Mouse (Mus musculus): Measurements from ENCODE around the gene Btbd2. TPM values are rescaled to one million over a fixed set of nuclear protein-coding genes. Genes with fewer than 3 reads are reported as not detected.
A peak's percentile ranks its signal among the peaks of the same experiment; 100 is the strongest.

The Btbd2 gene
- total and polyA plus RNA-seq, 2 experiments from 2014 or later, result 36.7 to 92.2 TPM

DNA sequence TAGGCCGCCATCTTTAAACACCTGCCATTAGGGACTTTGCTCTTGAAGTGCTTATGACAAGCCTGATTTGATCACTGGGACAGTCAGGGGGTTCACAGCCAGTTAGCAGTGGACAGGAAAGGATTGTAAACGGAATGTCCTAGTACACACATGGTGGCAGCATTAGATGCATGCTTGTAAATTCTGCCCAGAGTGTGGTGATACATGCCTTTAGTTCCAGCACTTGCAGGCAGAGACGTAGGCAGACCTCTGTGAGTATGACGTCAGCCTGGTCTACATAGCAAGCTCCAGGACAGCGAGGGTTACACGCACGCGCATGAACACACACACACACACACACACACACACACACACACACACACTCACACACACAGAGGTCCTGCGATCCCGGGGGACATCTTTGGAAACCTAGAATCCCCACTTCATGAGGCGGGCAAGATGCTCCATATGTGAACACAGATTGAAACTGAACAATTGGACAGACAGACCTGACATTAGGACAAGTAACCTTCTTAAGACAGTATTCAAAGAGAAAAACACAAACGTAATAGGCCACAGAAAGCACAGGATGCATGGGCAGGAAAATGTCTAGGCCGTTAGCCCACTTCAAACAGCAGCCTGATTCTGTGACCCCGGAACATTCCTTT lies 1.4 kb upstream of the Btbd2 start:
- TF ChIP-seq CTCF (IDR thresholded peaks at IDR 0.05; ENCODE audit: low read depth) (no peak), EP300 (IDR thresholded peaks at IDR 0.05; ENCODE audit: low read depth) (no peak)
- ATAC-seq (ENCODE audit: insufficient read depth, low read depth) (no peak), DNase-seq (ENCODE audit: low spot score) (no peak)
- Histone ChIP-seq H3K9me3 (replicated peaks; ENCODE audit: control insufficient read depth, low read length) (no peaks in the 10 kb centered on the region), H3K4me2 (ENCODE audit: low read depth, low read length) (no peak overlapping the region), H3K27me3 (ENCODE audit: control insufficient read depth, insufficient read depth, low read length) (no peaks in the 10 kb centered on the region), H3K36me3 (replicated peaks; ENCODE audit: control insufficient read depth, insufficient read depth, low read length) (no peaks in the 10 kb centered on the region), H3K9ac (replicated peaks; ENCODE audit: low read depth, low read length) (no peak overlapping the region), H3K27ac (ENCODE audit: low read depth) (no peak overlapping the region), H3K4me1 (ENCODE audit: control insufficient read depth, insufficient read depth) (peaks cover 16% of the 10 kb centered on the region), H3K4me3 (ENCODE audit: low read depth, low read length) (no peak overlapping the region)
- 81% methylated on average over 14 of the region's 14 CpGs for WGBS

DNA sequence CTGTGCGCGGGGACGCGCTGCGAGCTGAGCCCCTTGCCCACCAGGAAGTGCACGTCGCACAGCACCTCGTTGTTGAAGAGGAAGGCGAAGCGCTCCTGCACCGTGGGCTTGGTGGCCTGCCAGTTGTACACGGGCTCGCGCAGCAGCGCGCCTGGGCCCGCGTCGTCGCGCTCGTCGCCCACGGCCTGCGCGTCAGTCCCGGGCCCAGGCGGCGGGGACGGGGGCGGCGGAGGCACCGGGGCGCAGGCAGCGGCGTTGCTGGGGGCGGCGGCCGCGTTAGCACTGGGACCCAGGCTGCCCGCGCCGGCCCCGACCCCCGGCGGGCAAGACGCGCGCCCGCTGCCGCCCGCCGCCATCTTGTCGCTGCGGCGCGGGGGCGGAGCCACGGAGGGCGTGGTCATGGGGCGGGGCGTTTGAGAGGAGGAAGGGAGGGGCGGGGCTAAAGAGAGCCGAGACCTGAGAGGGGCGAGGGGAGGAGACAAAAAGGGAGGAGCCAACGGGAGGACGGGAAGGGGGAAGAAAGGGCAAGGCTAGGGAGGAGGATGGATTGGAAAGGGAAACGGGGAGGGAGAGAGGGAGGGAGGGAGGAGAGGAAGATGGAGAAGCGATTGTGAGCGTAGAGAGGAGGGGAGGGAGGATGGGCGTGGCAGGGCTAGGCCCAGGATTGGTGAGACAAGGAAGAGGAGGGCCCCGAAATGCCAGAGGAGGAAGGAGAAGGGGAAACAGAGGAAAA lies 575 bp downstream of the Btbd2 start:
- TF ChIP-seq EP300 (IDR thresholded peaks at IDR 0.05; ENCODE audit: low read depth) (no peak), CTCF (IDR thresholded peaks at IDR 0.05; ENCODE audit: low read depth) (no peak)
- DNase-seq (ENCODE audit: low spot score) (peak; percentile 100), ATAC-seq (ENCODE audit: insufficient read depth, low read depth) (peak; percentile 88)
- Histone ChIP-seq H3K4me3 (ENCODE audit: low read depth, low read length) (peak overlapping the region; percentile 87), H3K36me3 (replicated peaks; ENCODE audit: control insufficient read depth, insufficient read depth, low read length) (peaks cover 6% of the 10 kb centered on the region; the same call in 1 of the 2 replicates), H3K9ac (replicated peaks; ENCODE audit: low read depth, low read length) (peak overlapping the region; percentile 92), H3K4me2 (ENCODE audit: low read depth, low read length) (peak overlapping the region; percentile 87), H3K4me1 (ENCODE audit: control insufficient read depth, insufficient read depth) (peaks cover 11% of the 10 kb centered on the region), H3K9me3 (replicated peaks; ENCODE audit: control insufficient read depth, low read length) (no peaks in the 10 kb centered on the region), H3K27ac (ENCODE audit: low read depth) (peak overlapping the region; percentile 72), H3K27me3 (ENCODE audit: control insufficient read depth, insufficient read depth, low read length) (no peaks in the 10 kb centered on the region)
- whole genome bisulfite sequencing, result 3% methylated on average over 52 of the region's 72 CpGs

GRCm38 (mm10) chr10:80655406-80656129 lies 1.3 kb downstream of the Btbd2 start:
- TF ChIP-seq EP300 (IDR thresholded peaks at IDR 0.05; ENCODE audit: low read depth) (no peak), CTCF (IDR thresholded peaks at IDR 0.05; ENCODE audit: low read depth) (no peak)
- Histone ChIP-seq H3K9ac (replicated peaks; ENCODE audit: low read depth, low read length) (peak overlapping the region; percentile 92), H3K36me3 (replicated peaks; ENCODE audit: control insufficient read depth, insufficient read depth, low read length) (peaks cover 6% of the 10 kb centered on the region; the same call in 1 of the 2 replicates), H3K9me3 (replicated peaks; ENCODE audit: control insufficient read depth, low read length) (no peaks in the 10 kb centered on the region), H3K4me1 (ENCODE audit: control insufficient read depth, insufficient read depth) (peaks cover 11% of the 10 kb centered on the region), H3K27me3 (ENCODE audit: control insufficient read depth, insufficient read depth, low read length) (no peaks in the 10 kb centered on the region), H3K27ac (ENCODE audit: low read depth) (peak overlapping the region; percentile 72), H3K4me2 (ENCODE audit: low read depth, low read length) (peak overlapping the region; percentile 87), H3K4me3 (ENCODE audit: low read depth, low read length) (peak overlapping the region; percentile 87)
- 7% methylated on average over 10 of the region's 12 CpGs for WGBS
- no peak for DNase-seq (ENCODE audit: low spot score)
- ATAC-seq (ENCODE audit: insufficient read depth, low read depth), result no peak; the same call in 1 of the 2 replicates

DNA sequence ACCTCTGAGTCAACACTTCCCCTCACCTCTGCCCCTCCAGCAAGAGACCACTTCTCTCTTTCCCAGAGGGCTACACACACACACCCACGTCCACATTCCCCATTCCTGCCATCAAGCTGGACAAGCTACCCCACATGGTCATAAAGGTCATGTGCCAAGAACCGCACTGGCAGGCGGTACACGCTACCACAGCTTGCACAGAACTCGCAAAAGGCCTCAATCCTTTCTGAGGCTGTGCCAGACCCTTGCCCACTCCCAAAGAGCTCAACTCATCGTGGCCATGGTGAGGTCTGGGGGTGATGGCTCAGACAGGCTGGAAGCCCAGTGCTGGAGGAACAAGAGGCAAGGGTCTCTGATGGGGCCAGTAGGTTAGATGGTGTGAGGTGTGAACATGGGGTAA lies 2.0 kb downstream of the Btbd2 start:
- ATAC-seq (ENCODE audit: insufficient read depth, low read depth) (no peak), DNase-seq (ENCODE audit: low spot score) (no peak)
- Histone ChIP-seq H3K9me3 (replicated peaks; ENCODE audit: control insufficient read depth, low read length) (no peaks in the 10 kb centered on the region), H3K4me2 (ENCODE audit: low read depth, low read length) (peak overlapping the region; percentile 87; the same call in 1 of the 2 replicates), H3K4me1 (ENCODE audit: control insufficient read depth, insufficient read depth) (peaks cover 11% of the 10 kb centered on the region), H3K27ac (ENCODE audit: low read depth) (no peak overlapping the region), H3K36me3 (replicated peaks; ENCODE audit: control insufficient read depth, insufficient read depth, low read length) (peaks cover 6% of the 10 kb centered on the region; the same call in 1 of the 2 replicates), H3K27me3 (ENCODE audit: control insufficient read depth, insufficient read depth, low read length) (no peaks in the 10 kb centered on the region), H3K9ac (replicated peaks; ENCODE audit: low read depth, low read length) (no peak overlapping the region), H3K4me3 (ENCODE audit: low read depth, low read length) (no peak overlapping the region)
- WGBS, result 87% methylated on average over 6 of the region's 6 CpGs
- TF ChIP-seq CTCF (IDR thresholded peaks at IDR 0.05; ENCODE audit: low read depth) (no peak), EP300 (IDR thresholded peaks at IDR 0.05; ENCODE audit: low read depth) (no peak)

DNA sequence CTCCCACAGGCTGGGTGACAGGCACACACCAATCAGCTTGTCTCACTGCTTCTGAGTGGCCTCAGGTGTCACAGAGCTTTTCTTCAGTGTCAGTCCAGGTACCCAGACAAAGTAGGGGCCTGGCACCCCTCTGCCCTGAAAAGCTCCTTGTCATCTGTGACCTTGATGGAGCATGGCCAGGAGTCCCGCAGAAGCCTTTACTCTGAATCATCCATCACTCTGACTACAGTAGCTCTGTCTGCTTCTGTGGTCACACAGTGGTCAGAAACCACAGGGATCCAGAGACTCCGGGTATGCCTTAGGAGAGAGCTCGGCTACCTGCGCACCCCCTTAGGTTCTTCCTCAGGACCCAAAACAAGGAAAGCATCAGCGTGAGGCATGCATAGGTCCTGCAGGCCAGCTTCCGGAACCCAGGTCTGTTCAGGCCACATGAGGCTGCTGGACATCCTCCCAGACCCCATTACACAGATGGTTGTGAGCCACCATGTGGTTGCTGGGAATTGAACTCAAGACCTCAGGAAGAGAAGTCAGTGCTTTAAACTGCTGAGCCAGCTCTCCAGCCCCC lies 3.6 kb downstream of the Btbd2 start:
- Histone ChIP-seq H3K4me1 (ENCODE audit: control insufficient read depth, insufficient read depth) (peaks cover 11% of the 10 kb centered on the region), H3K36me3 (replicated peaks; ENCODE audit: control insufficient read depth, insufficient read depth, low read length) (peaks cover 11% of the 10 kb centered on the region), H3K4me3 (ENCODE audit: low read depth, low read length) (no peak overlapping the region), H3K27me3 (ENCODE audit: control insufficient read depth, insufficient read depth, low read length) (no peaks in the 10 kb centered on the region), H3K4me2 (ENCODE audit: low read depth, low read length) (no peak overlapping the region), H3K9me3 (replicated peaks; ENCODE audit: control insufficient read depth, low read length) (no peaks in the 10 kb centered on the region), H3K9ac (replicated peaks; ENCODE audit: low read depth, low read length) (no peak overlapping the region), H3K27ac (ENCODE audit: low read depth) (no peak overlapping the region)
- no peak for ATAC-seq (ENCODE audit: insufficient read depth, low read depth)
- DNase-seq (ENCODE audit: low spot score), result no peak
- 79% methylated on average over 6 of the region's 6 CpGs for WGBS
- TF ChIP-seq CTCF (IDR thresholded peaks at IDR 0.05; ENCODE audit: low read depth) (no peak), EP300 (IDR thresholded peaks at IDR 0.05; ENCODE audit: low read depth) (no peak)

Data from heart, postnatal 0 days (tissue).